Mouse (Mus musculus): ENCODE measurements around the gene Map4k4. TPM values are rescaled to one million over a fixed set of nuclear protein-coding genes. Genes with fewer than 3 reads are reported as not detected.

Gene Map4k4
- polyA plus RNA-seq, 1 experiment from 2014 or later: 49.5 TPM

DNA sequence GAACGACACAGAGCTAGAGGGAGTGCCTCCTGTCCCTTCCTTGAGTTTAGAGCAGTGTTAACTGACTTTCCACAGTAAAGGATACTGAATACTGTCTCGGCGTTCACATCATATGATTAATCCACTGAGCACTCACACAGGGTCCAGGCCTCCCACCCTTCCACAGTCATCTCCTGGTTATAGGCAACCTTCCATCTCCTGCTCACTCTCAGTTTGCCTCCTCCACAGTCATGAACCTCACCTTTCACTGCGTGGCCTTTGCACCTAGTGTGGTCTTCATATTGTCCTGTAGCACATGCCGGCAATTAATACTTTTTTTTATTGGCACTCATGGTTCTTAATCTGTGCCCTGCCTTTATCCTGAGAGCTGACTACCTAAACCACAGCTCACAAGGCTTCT lies 128.9 kb downstream of the Map4k4 start:
- H3K27ac ChIP-seq (ENCODE audit: low read length): no peak overlapping the region
- H3K27me3 ChIP-seq (replicated peaks; ENCODE audit: control insufficient read depth, insufficient read depth, low read length): no peaks in the 10 kb centered on the region
- no peak for ATAC-seq
- H3K9me3 ChIP-seq (ENCODE audit: control insufficient read depth, low read length): no peaks in the 10 kb centered on the region
- 96% methylated on average over 5 of the region's 5 CpGs for WGBS
- peaks cover 8% of the 10 kb centered on the region; the same call in 1 of the 2 replicates for H3K36me3 ChIP-seq (ENCODE audit: control insufficient read depth, insufficient read depth)
- H3K9ac ChIP-seq (replicated peaks; ENCODE audit: low read depth, low read length): no peak overlapping the region
- H3K4me3 ChIP-seq (replicated peaks; ENCODE audit: low read length): no peak overlapping the region
- no peak overlapping the region for H3K4me2 ChIP-seq (ENCODE audit: low read length)
- no peaks in the 10 kb centered on the region for H3K4me1 ChIP-seq (replicated peaks; ENCODE audit: control insufficient read depth, insufficient read depth, low read length)

- H3K4me3 ChIP-seq (replicated peaks; ENCODE audit: low read length): no peak overlapping the region
- no peak overlapping the region for H3K9ac ChIP-seq (replicated peaks; ENCODE audit: low read depth, low read length)
- no peak overlapping the region for H3K4me2 ChIP-seq (ENCODE audit: low read length)
- no peaks in the 10 kb centered on the region for H3K27me3 ChIP-seq (replicated peaks; ENCODE audit: control insufficient read depth, insufficient read depth, low read length)
- no peaks in the 10 kb centered on the region for H3K9me3 ChIP-seq (ENCODE audit: control insufficient read depth, low read length)
- WGBS: 87% methylated on average over 14 of the region's 14 CpGs
- no peak overlapping the region for H3K27ac ChIP-seq (ENCODE audit: low read length)
- ATAC-seq: no peak
- H3K36me3 ChIP-seq (ENCODE audit: control insufficient read depth, insufficient read depth): peaks cover 4% of the 10 kb centered on the region; the same call in 1 of the 2 replicates
- H3K4me1 ChIP-seq (replicated peaks; ENCODE audit: control insufficient read depth, insufficient read depth, low read length): no peaks in the 10 kb centered on the region
Measured at GRCm38 (mm10) chr1:40030287-40030975, 129.7 kb downstream of the Map4k4 start.

GRCm38 (mm10) chr1:40030976-40031356 lies 130.3 kb downstream of the Map4k4 start:
- Histone ChIP-seq H3K9me3 (ENCODE audit: control insufficient read depth, low read length) (no peaks in the 10 kb centered on the region), H3K9ac (replicated peaks; ENCODE audit: low read depth, low read length) (no peak overlapping the region), H3K4me3 (replicated peaks; ENCODE audit: low read length) (no peak overlapping the region), H3K27me3 (replicated peaks; ENCODE audit: control insufficient read depth, insufficient read depth, low read length) (no peaks in the 10 kb centered on the region), H3K4me2 (ENCODE audit: low read length) (no peak overlapping the region), H3K4me1 (replicated peaks; ENCODE audit: control insufficient read depth, insufficient read depth, low read length) (no peaks in the 10 kb centered on the region), H3K27ac (ENCODE audit: low read length) (no peak overlapping the region), H3K36me3 (ENCODE audit: control insufficient read depth, insufficient read depth) (peaks cover 4% of the 10 kb centered on the region; the same call in 1 of the 2 replicates)
- no peak for ATAC-seq
- WGBS: 94% methylated on average over 8 of the region's 8 CpGs

DNA sequence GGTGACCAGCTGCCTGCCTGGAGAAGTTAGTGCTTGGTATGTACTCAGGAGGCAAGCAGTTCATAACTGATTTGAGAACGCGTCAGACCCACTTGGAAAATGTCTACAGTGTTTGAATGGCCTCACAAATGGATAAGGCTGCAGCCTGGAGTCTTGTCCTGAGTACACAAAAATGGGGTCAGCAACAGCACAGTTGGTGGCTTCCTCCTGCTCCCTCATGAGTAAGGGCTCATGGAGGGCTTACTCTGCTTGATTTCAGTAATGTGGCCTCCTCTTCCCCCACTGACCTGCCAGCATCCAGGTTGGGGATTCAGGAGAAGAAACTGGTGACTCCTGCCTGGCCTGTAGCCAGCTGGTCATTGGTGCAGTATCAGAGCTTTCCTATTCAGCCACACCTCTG lies 130.9 kb downstream of the Map4k4 start:
- Histone ChIP-seq H3K4me2 (ENCODE audit: low read length) (no peak overlapping the region), H3K27ac (ENCODE audit: low read length) (no peak overlapping the region), H3K9ac (replicated peaks; ENCODE audit: low read depth, low read length) (no peak overlapping the region), H3K4me1 (replicated peaks; ENCODE audit: control insufficient read depth, insufficient read depth, low read length) (no peaks in the 10 kb centered on the region), H3K9me3 (ENCODE audit: control insufficient read depth, low read length) (no peaks in the 10 kb centered on the region), H3K27me3 (replicated peaks; ENCODE audit: control insufficient read depth, insufficient read depth, low read length) (no peaks in the 10 kb centered on the region), H3K36me3 (ENCODE audit: control insufficient read depth, insufficient read depth) (peaks cover 4% of the 10 kb centered on the region; the same call in 1 of the 2 replicates), H3K4me3 (replicated peaks; ENCODE audit: low read length) (no peak overlapping the region)
- no peak for ATAC-seq
- 93% methylated on average over 2 of the region's 2 CpGs for WGBS

GRCm38 (mm10) chr1:40033315-40033714 lies 132.6 kb downstream of the Map4k4 start:
- WGBS: 87% methylated on average over 4 of the region's 4 CpGs
- no peaks in the 10 kb centered on the region for H3K27me3 ChIP-seq (replicated peaks; ENCODE audit: control insufficient read depth, insufficient read depth, low read length)
- H3K4me1 ChIP-seq (replicated peaks; ENCODE audit: control insufficient read depth, insufficient read depth, low read length): no peaks in the 10 kb centered on the region
- H3K4me2 ChIP-seq (ENCODE audit: low read length): no peak overlapping the region
- no peak for ATAC-seq
- H3K36me3 ChIP-seq (ENCODE audit: control insufficient read depth, insufficient read depth): no peaks in the 10 kb centered on the region
- H3K4me3 ChIP-seq (replicated peaks; ENCODE audit: low read length): no peak overlapping the region
- H3K27ac ChIP-seq (ENCODE audit: low read length): no peak overlapping the region
- no peak overlapping the region for H3K9ac ChIP-seq (replicated peaks; ENCODE audit: low read depth, low read length)
- H3K9me3 ChIP-seq (ENCODE audit: control insufficient read depth, low read length): no peaks in the 10 kb centered on the region

- H3K27me3 ChIP-seq (replicated peaks; ENCODE audit: control insufficient read depth, insufficient read depth, low read length): no peaks in the 10 kb centered on the region
- H3K36me3 ChIP-seq (ENCODE audit: control insufficient read depth, insufficient read depth): no peaks in the 10 kb centered on the region
- no peak overlapping the region for H3K4me3 ChIP-seq (replicated peaks; ENCODE audit: low read length)
- ATAC-seq: no peak
- WGBS: 67% methylated on average over 12 of the region's 12 CpGs
- H3K27ac ChIP-seq (ENCODE audit: low read length): no peak overlapping the region
- H3K4me2 ChIP-seq (ENCODE audit: low read length): no peak overlapping the region
- no peak overlapping the region for H3K9ac ChIP-seq (replicated peaks; ENCODE audit: low read depth, low read length)
- H3K4me1 ChIP-seq (replicated peaks; ENCODE audit: control insufficient read depth, insufficient read depth, low read length): no peaks in the 10 kb centered on the region
- H3K9me3 ChIP-seq (ENCODE audit: control insufficient read depth, low read length): no peaks in the 10 kb centered on the region
Measured at GRCm38 (mm10) chr1:40033743-40034420, 133.2 kb downstream of the Map4k4 start.

DNA sequence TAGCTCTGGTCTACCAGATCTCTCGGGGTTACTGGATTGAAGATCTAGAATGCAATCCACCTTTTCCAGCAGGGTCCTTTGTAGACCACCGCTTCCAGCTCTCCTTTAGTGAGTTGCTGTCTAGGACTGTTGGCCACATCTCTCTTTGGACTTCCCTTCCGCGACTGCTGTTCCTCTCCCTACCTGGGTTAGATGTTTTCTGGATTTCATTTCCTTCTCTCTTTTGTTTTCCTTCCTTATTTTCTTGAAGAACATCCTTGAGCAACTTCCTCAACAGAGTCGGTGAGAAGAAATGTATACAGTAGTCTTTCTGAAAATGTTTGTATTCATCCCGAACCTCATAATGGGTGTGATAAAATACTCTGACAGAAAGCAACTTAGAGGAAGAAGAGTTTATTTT lies 137.1 kb downstream of the Map4k4 start:
- no peak for ATAC-seq
- H3K36me3 ChIP-seq (ENCODE audit: control insufficient read depth, insufficient read depth): no peaks in the 10 kb centered on the region

GRCm38 (mm10) chr1:40045686-40046085 lies 145.0 kb downstream of the Map4k4 start:
- Histone ChIP-seq H3K4me3 (replicated peaks; ENCODE audit: low read length) (no peak overlapping the region), H3K27ac (ENCODE audit: low read length) (no peak overlapping the region), H3K9me3 (ENCODE audit: control insufficient read depth, low read length) (no peaks in the 10 kb centered on the region), H3K4me1 (replicated peaks; ENCODE audit: control insufficient read depth, insufficient read depth, low read length) (no peaks in the 10 kb centered on the region), H3K36me3 (ENCODE audit: control insufficient read depth, insufficient read depth) (no peaks in the 10 kb centered on the region), H3K4me2 (ENCODE audit: low read length) (no peak overlapping the region), H3K9ac (replicated peaks; ENCODE audit: low read depth, low read length) (no peak overlapping the region), H3K27me3 (replicated peaks; ENCODE audit: control insufficient read depth, insufficient read depth, low read length) (no peaks in the 10 kb centered on the region)
- no peak for ATAC-seq
- 90% methylated on average over 6 of the region's 6 CpGs for WGBS

More for the DNA sequence above, 137.1 kb downstream of the Map4k4 start:
- no peak overlapping the region for H3K9ac ChIP-seq (replicated peaks; ENCODE audit: low read depth, low read length)
- no peaks in the 10 kb centered on the region for H3K27me3 ChIP-seq (replicated peaks; ENCODE audit: control insufficient read depth, insufficient read depth, low read length)
- WGBS: 93% methylated on average over 6 of the region's 6 CpGs
- H3K27ac ChIP-seq (ENCODE audit: low read length): no peak overlapping the region
- no peak overlapping the region for H3K4me3 ChIP-seq (replicated peaks; ENCODE audit: low read length)
- no peaks in the 10 kb centered on the region for H3K4me1 ChIP-seq (replicated peaks; ENCODE audit: control insufficient read depth, insufficient read depth, low read length)
- no peak overlapping the region for H3K4me2 ChIP-seq (ENCODE audit: low read length)
- no peaks in the 10 kb centered on the region for H3K9me3 ChIP-seq (ENCODE audit: control insufficient read depth, low read length)

DNA sequence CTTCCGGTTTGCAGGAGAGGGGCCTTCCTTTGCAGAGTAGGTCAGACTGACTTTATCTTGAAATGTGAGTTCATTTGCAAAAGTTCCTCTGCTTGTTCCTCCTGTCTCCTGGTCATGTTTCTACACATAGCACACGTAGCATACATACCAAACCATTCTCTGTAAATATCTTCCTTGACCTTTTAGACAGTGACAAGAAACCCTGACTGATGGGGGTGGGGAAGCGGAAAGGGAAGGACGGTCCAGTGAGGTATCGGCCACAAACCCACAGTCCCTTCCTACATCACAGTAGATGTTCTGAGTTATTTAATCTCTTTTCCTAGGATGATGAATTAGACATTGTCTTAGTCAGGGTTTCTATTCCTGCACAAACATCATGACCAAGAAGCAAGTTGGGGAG lies 145.9 kb downstream of the Map4k4 start:
- 88% methylated on average over 5 of the region's 5 CpGs for WGBS
- no peak overlapping the region for H3K9ac ChIP-seq (replicated peaks; ENCODE audit: low read depth, low read length)
- no peak for ATAC-seq

More for the DNA sequence above, 145.9 kb downstream of the Map4k4 start:
- H3K27me3 ChIP-seq (replicated peaks; ENCODE audit: control insufficient read depth, insufficient read depth, low read length): no peaks in the 10 kb centered on the region
- H3K4me3 ChIP-seq (replicated peaks; ENCODE audit: low read length): no peak overlapping the region
- no peaks in the 10 kb centered on the region for H3K36me3 ChIP-seq (ENCODE audit: control insufficient read depth, insufficient read depth)
- no peak overlapping the region for H3K27ac ChIP-seq (ENCODE audit: low read length)
- H3K9me3 ChIP-seq (ENCODE audit: control insufficient read depth, low read length): no peaks in the 10 kb centered on the region
- H3K4me1 ChIP-seq (replicated peaks; ENCODE audit: control insufficient read depth, insufficient read depth, low read length): no peaks in the 10 kb centered on the region
- H3K4me2 ChIP-seq (ENCODE audit: low read length): no peak overlapping the region
